Mouse (Mus musculus): Measurements from ENCODE around the gene Olfr1340. TPM values are rescaled to one million over a fixed set of nuclear protein-coding genes. Genes with fewer than 3 reads are reported as not detected.

Olfr1340 gene
- polyA plus RNA-seq, 1 experiment from 2014 or later: not detected

- H3K4me1 ChIP-seq (replicated peaks; ENCODE audit: control insufficient read depth, insufficient read depth): no peaks in the 10 kb centered on the region
- H3K4me2 ChIP-seq (replicated peaks; ENCODE audit: low read depth): no peak within 1 kb of the TSS
- H3K9ac ChIP-seq (ENCODE audit: low read length): no peak within 1 kb of the TSS
- ATAC-seq (ENCODE audit: low FRiP score, low TSS enrichment): no peak
- WGBS: 84% methylated on average over 1 of the region's 1 CpGs
- no peak for DNase-seq (ENCODE audit: low spot score)
- no peaks in the 10 kb centered on the region for H3K27me3 ChIP-seq (ENCODE audit: control insufficient read depth, insufficient read depth, low read length)
- H3K9me3 ChIP-seq (ENCODE audit: control insufficient read depth, low read length): no peaks in the 10 kb centered on the region
- H3K36me3 ChIP-seq (ENCODE audit: control insufficient read depth, insufficient read depth, low read length): no peaks in the 10 kb centered on the region
- TF ChIP-seq EP300 (optimal IDR thresholded peaks at IDR 0.05) (no peak), CTCF (IDR thresholded peaks at IDR 0.05; ENCODE audit: low read depth) (no peak)
- H3K4me3 ChIP-seq (ENCODE audit: low read depth, low read length): no peak within 1 kb of the TSS
- no peak within 1 kb of the TSS for H3K27ac ChIP-seq (replicated peaks)
Measured at GRCm38 (mm10) chr4:118758637-118759036, 38.7 kb downstream of the Olfr1340 start, which contains the start of gene Olfr1338. TSS of gene Olfr1338 (minus strand) at chr4:118758737.

Other genes starting within 250 kb of the Olfr1340 start
- 9.2 and 9.3 TPM in 2 replicates for gene Tie1, start 230.1 kb upstream of the Olfr1340 start, polyA plus RNA-seq (2015; fragmentation: Nextera tagmentation; extraction: Ambion mirVana)
- 56.8 and 57.6 TPM in 2 replicates for gene 2610528J11Rik, start 193.1 kb upstream of the Olfr1340 start, polyA plus RNA-seq (2015; fragmentation: Nextera tagmentation; extraction: Ambion mirVana)
- gene Tmem125, start 176.1 kb upstream of the Olfr1340 start, polyA plus RNA-seq (2015; fragmentation: Nextera tagmentation; extraction: Ambion mirVana): 41.3 and 42.7 TPM in 2 replicates
- 1.2 and 1.3 TPM in 2 replicates for gene Cfap57, start 99.4 kb upstream of the Olfr1340 start, polyA plus RNA-seq (2015; fragmentation: Nextera tagmentation; extraction: Ambion mirVana)
- gene Ebna1bp2, start 99.3 kb upstream of the Olfr1340 start, polyA plus RNA-seq (2015; fragmentation: Nextera tagmentation; extraction: Ambion mirVana): 90.4 and 94.5 TPM in 2 replicates
- gene Olfr62, start 61.2 kb upstream of the Olfr1340 start, polyA plus RNA-seq (2015; fragmentation: Nextera tagmentation; extraction: Ambion mirVana): not detected in 2 replicates
- not detected in 2 replicates for gene Olfr1342, start 27.4 kb upstream of the Olfr1340 start, polyA plus RNA-seq (2015; fragmentation: Nextera tagmentation; extraction: Ambion mirVana)
- not detected in 2 replicates for gene Olfr1341, start 16.6 kb upstream of the Olfr1340 start, polyA plus RNA-seq (2015; fragmentation: Nextera tagmentation; extraction: Ambion mirVana)
- gene Olfr1339, start 12.0 kb downstream of the Olfr1340 start, polyA plus RNA-seq (2015; fragmentation: Nextera tagmentation; extraction: Ambion mirVana): not detected in 2 replicates
- not detected in 2 replicates for gene Olfr1338, start 38.6 kb downstream of the Olfr1340 start, polyA plus RNA-seq (2015; fragmentation: Nextera tagmentation; extraction: Ambion mirVana)
- gene Olfr1337, start 62.4 kb downstream of the Olfr1340 start, polyA plus RNA-seq (2015; fragmentation: Nextera tagmentation; extraction: Ambion mirVana): not detected in 2 replicates
- gene Olfr1335, start 89.8 kb downstream of the Olfr1340 start, polyA plus RNA-seq (2015; fragmentation: Nextera tagmentation; extraction: Ambion mirVana): not detected in 2 replicates
- not detected in 2 replicates for gene Olfr1333, start 116.1 kb downstream of the Olfr1340 start, polyA plus RNA-seq (2015; fragmentation: Nextera tagmentation; extraction: Ambion mirVana)
- gene Olfr1331, start 144.5 kb downstream of the Olfr1340 start, polyA plus RNA-seq (2015; fragmentation: Nextera tagmentation; extraction: Ambion mirVana): not detected in 2 replicates
- gene Olfr1330, start 168.5 kb downstream of the Olfr1340 start, polyA plus RNA-seq (2015; fragmentation: Nextera tagmentation; extraction: Ambion mirVana): 0.02 TPM in 1 of 2 replicates, not detected in the other
- gene Olfr1329, start 197.3 kb downstream of the Olfr1340 start, polyA plus RNA-seq (2015; fragmentation: Nextera tagmentation; extraction: Ambion mirVana): not detected in 2 replicates
- gene Olfr1328, start 218.5 kb downstream of the Olfr1340 start, polyA plus RNA-seq (2015; fragmentation: Nextera tagmentation; extraction: Ambion mirVana): not detected in 2 replicates
- 0.08 and 0.27 TPM in 2 replicates for gene Lao1, start 241.4 kb downstream of the Olfr1340 start, polyA plus RNA-seq (2015; fragmentation: Nextera tagmentation; extraction: Ambion mirVana)

Data from stomach, postnatal 0 days (tissue).